Mouse (Mus musculus): Measurements from ENCODE around the gene Phtf2. TPM values are rescaled to one million over a fixed set of nuclear protein-coding genes. Genes with fewer than 3 reads are reported as not detected.
"Not testable (repeated sequence)": the region's sequence is repeated elsewhere in the genome, so short reads cannot be mapped to it uniquely, and the experiment has no call there.

Phtf2 gene
- polyA plus RNA-seq, 1 experiment, result 2.3 TPM

- Histone ChIP-seq H3K4me1 (ENCODE audit: control insufficient read depth, insufficient read depth, insufficient read length) (no peaks in the 10 kb centered on the region), H3K4me3 (ENCODE audit: extremely low read depth, insufficient read depth, insufficient read length) (no peak overlapping the region), H3K27me3 (ENCODE audit: control insufficient read depth, insufficient read depth, low read length) (no peaks in the 10 kb centered on the region), H3K27ac (ENCODE audit: insufficient read depth, low read length) (no peak overlapping the region), H3K36me3 (ENCODE audit: control insufficient read depth, insufficient read depth, low read length) (no peaks in the 10 kb centered on the region)
- no peak for TF ChIP-seq CTCF (IDR thresholded peaks at IDR 0.05; ENCODE audit: extremely low read depth, insufficient read depth, insufficient read length, insufficient replicate concordance)
- no peak for TF ChIP-seq POLR2A (IDR thresholded peaks at IDR 0.05; ENCODE audit: low read depth, low read length)
- WGBS, result 93% methylated on average over 8 of the region's 8 CpGs
- DNase-seq (ENCODE audit: low read depth in 1 of 2, low spot score in 2 of 2), result no peak
Observed at GRCm38 (mm10) chr5:20741936-20742335, 140.0 kb downstream of the Phtf2 start.

- WGBS, result 90% methylated on average over 6 of the region's 6 CpGs
- no peaks in the 10 kb centered on the region for H3K4me1 ChIP-seq (ENCODE audit: control insufficient read depth, insufficient read depth, insufficient read length)
- DNase-seq (ENCODE audit: low read depth in 1 of 2, low spot score in 2 of 2), result no peak
- no peak for TF ChIP-seq POLR2A (IDR thresholded peaks at IDR 0.05; ENCODE audit: low read depth, low read length)
- no peak for TF ChIP-seq CTCF (IDR thresholded peaks at IDR 0.05; ENCODE audit: extremely low read depth, insufficient read depth, insufficient read length, insufficient replicate concordance)
- no peaks in the 10 kb centered on the region for H3K27me3 ChIP-seq (ENCODE audit: control insufficient read depth, insufficient read depth, low read length)
- H3K36me3 ChIP-seq (ENCODE audit: control insufficient read depth, insufficient read depth, low read length), result no peaks in the 10 kb centered on the region
- no peak overlapping the region for H3K4me3 ChIP-seq (ENCODE audit: extremely low read depth, insufficient read depth, insufficient read length)
- no peak overlapping the region for H3K27ac ChIP-seq (ENCODE audit: insufficient read depth, low read length)
Observed at GRCm38 (mm10) chr5:20741193-20741592, 140.7 kb downstream of the Phtf2 start.

GRCm38 (mm10) chr5:20738795-20739194, 143.1 kb downstream of the Phtf2 start:
- no peaks in the 10 kb centered on the region for H3K36me3 ChIP-seq (ENCODE audit: control insufficient read depth, insufficient read depth, low read length)
- no peak for DNase-seq (ENCODE audit: low read depth in 1 of 2, low spot score in 2 of 2)
- TF ChIP-seq POLR2A (IDR thresholded peaks at IDR 0.05; ENCODE audit: low read depth, low read length), result no peak
- no peak for TF ChIP-seq CTCF (IDR thresholded peaks at IDR 0.05; ENCODE audit: extremely low read depth, insufficient read depth, insufficient read length, insufficient replicate concordance)
- WGBS, result 71% methylated on average over 2 of the region's 2 CpGs
- no peaks in the 10 kb centered on the region for H3K27me3 ChIP-seq (ENCODE audit: control insufficient read depth, insufficient read depth, low read length)
- no peak overlapping the region for H3K4me3 ChIP-seq (ENCODE audit: extremely low read depth, insufficient read depth, insufficient read length)
- no peaks in the 10 kb centered on the region for H3K4me1 ChIP-seq (ENCODE audit: control insufficient read depth, insufficient read depth, insufficient read length)
- no peak overlapping the region for H3K27ac ChIP-seq (ENCODE audit: insufficient read depth, low read length)

GRCm38 (mm10) chr5:20723226-20723625, 158.7 kb downstream of the Phtf2 start:
- not testable (repeated sequence) for H3K36me3 ChIP-seq (ENCODE audit: control insufficient read depth, insufficient read depth, low read length); H3K4me1 ChIP-seq (ENCODE audit: control insufficient read depth, insufficient read depth, insufficient read length); DNase-seq (ENCODE audit: low read depth in 1 of 2, low spot score in 2 of 2); H3K4me3 ChIP-seq (ENCODE audit: extremely low read depth, insufficient read depth, insufficient read length); H3K27me3 ChIP-seq (ENCODE audit: control insufficient read depth, insufficient read depth, low read length); H3K27ac ChIP-seq (ENCODE audit: insufficient read depth, low read length)
- WGBS, result 67% methylated on average over 4 of the region's 4 CpGs

- Histone ChIP-seq H3K36me3 (ENCODE audit: control insufficient read depth, insufficient read depth, low read length) (no peaks in the 10 kb centered on the region), H3K4me1 (ENCODE audit: control insufficient read depth, insufficient read depth, insufficient read length) (no peaks in the 10 kb centered on the region), H3K27ac (ENCODE audit: insufficient read depth, low read length) (no peak overlapping the region), H3K27me3 (ENCODE audit: control insufficient read depth, insufficient read depth, low read length) (no peaks in the 10 kb centered on the region), H3K4me3 (ENCODE audit: extremely low read depth, insufficient read depth, insufficient read length) (no peak overlapping the region)
- 80% methylated on average over 4 of the region's 4 CpGs for WGBS
- TF ChIP-seq POLR2A (IDR thresholded peaks at IDR 0.05; ENCODE audit: low read depth, low read length), result no peak
- no peak for TF ChIP-seq CTCF (IDR thresholded peaks at IDR 0.05; ENCODE audit: extremely low read depth, insufficient read depth, insufficient read length, insufficient replicate concordance)
- DNase-seq (ENCODE audit: low read depth in 1 of 2, low spot score in 2 of 2), result no peak
Observed at GRCm38 (mm10) chr5:20720201-20720900, 161.6 kb downstream of the Phtf2 start.

GRCm38 (mm10) chr5:20715980-20716379, 165.9 kb downstream of the Phtf2 start:
- not testable (repeated sequence) for H3K4me3 ChIP-seq (ENCODE audit: extremely low read depth, insufficient read depth, insufficient read length); H3K36me3 ChIP-seq (ENCODE audit: control insufficient read depth, insufficient read depth, low read length); H3K27ac ChIP-seq (ENCODE audit: insufficient read depth, low read length); H3K27me3 ChIP-seq (ENCODE audit: control insufficient read depth, insufficient read depth, low read length); H3K4me1 ChIP-seq (ENCODE audit: control insufficient read depth, insufficient read depth, insufficient read length); DNase-seq (ENCODE audit: low read depth in 1 of 2, low spot score in 2 of 2)
- 89% methylated on average over 6 of the region's 6 CpGs for WGBS

GRCm38 (mm10) chr5:20714619-20715018, 167.3 kb downstream of the Phtf2 start:
- not testable (repeated sequence) for H3K27me3 ChIP-seq (ENCODE audit: control insufficient read depth, insufficient read depth, low read length); H3K4me3 ChIP-seq (ENCODE audit: extremely low read depth, insufficient read depth, insufficient read length); H3K27ac ChIP-seq (ENCODE audit: insufficient read depth, low read length); H3K4me1 ChIP-seq (ENCODE audit: control insufficient read depth, insufficient read depth, insufficient read length); DNase-seq (ENCODE audit: low read depth in 1 of 2, low spot score in 2 of 2); H3K36me3 ChIP-seq (ENCODE audit: control insufficient read depth, insufficient read depth, low read length)
- WGBS, result 91% methylated on average over 1 of the region's 1 CpGs

- 90% methylated on average over 6 of the region's 6 CpGs for WGBS
Observed at GRCm38 (mm10) chr5:20710845-20711244, 171.1 kb downstream of the Phtf2 start.

More at GRCm38 (mm10) chr5:20710845-20711244, 171.1 kb downstream of the Phtf2 start:
- not testable (repeated sequence) for H3K27ac ChIP-seq (ENCODE audit: insufficient read depth, low read length); H3K36me3 ChIP-seq (ENCODE audit: control insufficient read depth, insufficient read depth, low read length); DNase-seq (ENCODE audit: low read depth in 1 of 2, low spot score in 2 of 2); H3K4me3 ChIP-seq (ENCODE audit: extremely low read depth, insufficient read depth, insufficient read length); H3K27me3 ChIP-seq (ENCODE audit: control insufficient read depth, insufficient read depth, low read length); H3K4me1 ChIP-seq (ENCODE audit: control insufficient read depth, insufficient read depth, insufficient read length)

Other genes starting within 250 kb of the Phtf2 start
- gene Tmem60, start 67 bp upstream of the Phtf2 start, polyA plus RNA-seq (2012; rRNA removed), result 4.5 and 5.2 TPM in 2 replicates
- 6.1 and 7.4 TPM in 2 replicates for gene Rsbn1l, start 74.3 kb upstream of the Phtf2 start, polyA plus RNA-seq (2012; rRNA removed)
- gene Ptpn12, start 173.8 kb upstream of the Phtf2 start, polyA plus RNA-seq (2012; rRNA removed), result 23.2 and 28.7 TPM in 2 replicates

All from spleen, adult 2 months (tissue).